27 mouse cellular contexts compared by ENCODE assay signal in genomic region chr19:33265245-33265644, GRCm38 (mm10).
A peak's percentile ranks its signal among the peaks of the same experiment; 100 is the strongest.
DNase-seq lines count a peak whose midpoint lies in the region; ATAC-seq and TF ChIP-seq lines count a peak whose summit lies in the region.
"Had no signal": no experiment of that assay in that cellular context is flagged by ENCODE, and none has a peak within 500 bp of the region (broad histone marks: within the 10 kb centered on the region; RNA-seq: fewer than 3 reads in every experiment).

No protein-coding gene starts in this region.

- H3K9me3 ChIP-seq in midbrain, embryonic 15.5 days = no peaks in the 10 kb centered on the region
- H3K9me3 ChIP-seq in midbrain, postnatal 0 days (ENCODE audit: low read length) = no peaks in the 10 kb centered on the region
- H3K9me3 ChIP-seq in intestine, embryonic 16.5 days (ENCODE audit: control insufficient read depth, low read length) = no peaks in the 10 kb centered on the region
- H3K9me3 ChIP-seq: embryonic facial prominence, embryonic 12.5 days; heart, embryonic 13.5 days; intestine, embryonic 15.5 days; liver, embryonic 15.5 days; lung, embryonic 15.5 days; midbrain, embryonic 12.5 days had no signal

- peak; percentile 52; the same call in 1 of the 2 replicates for ATAC-seq in midbrain, embryonic 15.5 days (replicated peaks)
- ATAC-seq in midbrain, postnatal 0 days (ENCODE audit: low FRiP score) = no peak
- ATAC-seq in intestine, embryonic 16.5 days = no peak
- ATAC-seq: forebrain, embryonic 16.5 days; intestine, embryonic 15.5 days; Patski had no signal

- H3K9ac ChIP-seq in midbrain, embryonic 15.5 days = no peak overlapping the region
- no peak overlapping the region for H3K9ac ChIP-seq in midbrain, postnatal 0 days (replicated peaks; ENCODE audit: low read length, poor library complexity, severe bottlenecking)
- no peak overlapping the region for H3K9ac ChIP-seq in intestine, embryonic 16.5 days (ENCODE audit: low read depth, low read length)
- H3K9ac ChIP-seq: embryonic facial prominence, embryonic 12.5 days; heart, embryonic 13.5 days; hindbrain, embryonic 14.5 days; intestine, embryonic 15.5 days; liver, embryonic 15.5 days; lung, embryonic 15.5 days; midbrain, embryonic 12.5 days had no signal

- no peak overlapping the region for H3K27ac ChIP-seq in midbrain, embryonic 15.5 days
- H3K27ac ChIP-seq in midbrain, postnatal 0 days (ENCODE audit: low read depth, low read length) = no peak overlapping the region
- H3K27ac ChIP-seq in intestine, embryonic 16.5 days (ENCODE audit: low read length) = no peak overlapping the region
- H3K27ac ChIP-seq: embryonic facial prominence, embryonic 12.5 days; heart, adult 2 months; heart, embryonic 13.5 days; hindbrain, embryonic 14.5 days; intestine, embryonic 15.5 days; liver, embryonic 15.5 days; lung, embryonic 15.5 days; midbrain, embryonic 12.5 days had no signal

- no peaks in the 10 kb centered on the region for H3K27me3 ChIP-seq in midbrain, embryonic 15.5 days (replicated peaks)
- H3K27me3 ChIP-seq in midbrain, postnatal 0 days (ENCODE audit: insufficient read depth, low read length) = no peaks in the 10 kb centered on the region
- no peaks in the 10 kb centered on the region for H3K27me3 ChIP-seq in intestine, embryonic 16.5 days (replicated peaks; ENCODE audit: control insufficient read depth, insufficient read depth, low read length)
- H3K27me3 ChIP-seq: embryonic facial prominence, embryonic 12.5 days; heart, embryonic 13.5 days; intestine, embryonic 15.5 days; liver, embryonic 15.5 days; lung, embryonic 15.5 days; midbrain, embryonic 12.5 days had no signal

- H3K4me3 ChIP-seq in midbrain, embryonic 15.5 days = no peak overlapping the region
- H3K4me3 ChIP-seq in midbrain, postnatal 0 days (ENCODE audit: low read depth, low read length) = no peak overlapping the region
- no peak overlapping the region for H3K4me3 ChIP-seq in intestine, embryonic 16.5 days (ENCODE audit: low read length)
- H3K4me3 ChIP-seq: embryonic facial prominence, embryonic 12.5 days; heart, adult 2 months; heart, embryonic 13.5 days; intestine, embryonic 15.5 days; liver, embryonic 15.5 days; lung, embryonic 15.5 days; midbrain, embryonic 12.5 days had no signal

- H3K4me2 ChIP-seq in midbrain, embryonic 15.5 days = no peak overlapping the region
- H3K4me2 ChIP-seq in midbrain, postnatal 0 days (ENCODE audit: low read depth, low read length, poor library complexity, severe bottlenecking) = no peak overlapping the region
- H3K4me2 ChIP-seq in intestine, embryonic 16.5 days (ENCODE audit: low read depth, low read length) = no peak overlapping the region
- H3K4me2 ChIP-seq: embryonic facial prominence, embryonic 12.5 days; heart, embryonic 13.5 days; hindbrain, embryonic 14.5 days; intestine, embryonic 15.5 days; liver, embryonic 15.5 days; lung, embryonic 15.5 days; midbrain, embryonic 12.5 days had no signal

- no peaks in the 10 kb centered on the region for H3K36me3 ChIP-seq in midbrain, embryonic 15.5 days (replicated peaks)
- no peaks in the 10 kb centered on the region for H3K36me3 ChIP-seq in midbrain, postnatal 0 days (ENCODE audit: insufficient read depth, low read length)
- H3K36me3 ChIP-seq in intestine, embryonic 16.5 days (ENCODE audit: control insufficient read depth, insufficient read depth, low read length) = no peaks in the 10 kb centered on the region
- H3K36me3 ChIP-seq: embryonic facial prominence, embryonic 12.5 days; heart, embryonic 13.5 days; intestine, embryonic 15.5 days; liver, embryonic 15.5 days; lung, embryonic 15.5 days; midbrain, embryonic 12.5 days had no signal

- DNase-seq in midbrain, postnatal 0 days (ENCODE audit: low spot score) = no peak
- DNase-seq in CD8-positive naive resting alpha-beta T cell, adult 2 months (ENCODE audit: low read depth in 2 of 2, low spot score in 2 of 2) = peak; percentile 2 to 35
- DNase-seq in forelimb bud, embryonic 11.5 days (ENCODE audit: low read depth, low spot score) = peak; percentile 11
- no peak for DNase-seq in right cerebral cortex, postnatal 14 days
- no peak for DNase-seq in adipocyte (ENCODE audit: low spot score)
- DNase-seq: adrenal gland, adult 8-10 months; cerebellum, adult 8-10 months; cerebellum, postnatal 25 days; heart, adult 2 months; heart, postnatal 10 days; kidney, adult 9 months; kidney, postnatal 10 days; layer of hippocampus, postnatal 36 days; liver; lung, postnatal 36 days; right cerebral cortex, postnatal 4 days had no signal

- H3K4me1 ChIP-seq in midbrain, embryonic 15.5 days = no peaks in the 10 kb centered on the region
- no peaks in the 10 kb centered on the region for H3K4me1 ChIP-seq in midbrain, postnatal 0 days (ENCODE audit: insufficient read depth, low read length)
- H3K4me1 ChIP-seq in intestine, embryonic 16.5 days (ENCODE audit: control insufficient read depth, insufficient read depth, low read length) = no peaks in the 10 kb centered on the region
- H3K4me1 ChIP-seq: embryonic facial prominence, embryonic 12.5 days; heart, embryonic 13.5 days; intestine, embryonic 15.5 days; liver, embryonic 15.5 days; lung, embryonic 15.5 days; midbrain, embryonic 12.5 days had no signal

- WGBS in midbrain, embryonic 15.5 days = 36% methylated on average over 2 of the region's 2 CpGs
- 23% methylated on average over 2 of the region's 2 CpGs for WGBS in midbrain, postnatal 0 days
- WGBS in intestine, embryonic 16.5 days = 18% methylated on average over 2 of the region's 2 CpGs

- no peak for TF ChIP-seq CTCF in midbrain, postnatal 0 days (IDR thresholded peaks at IDR 0.05)

Comparison
In these comparisons a context has a peak if more than half of its experiments do, and no peak if none do; other contexts are left out.
1. DNase-seq: peak in CD8-positive naive resting alpha-beta T cell, adult 2 months (2 of 2) and forelimb bud, embryonic 11.5 days (single experiment); none in midbrain, postnatal 0 days (single experiment), right cerebral cortex, postnatal 14 days (single experiment) and adipocyte (single experiment).